Mouse (Mus musculus) stomach, embryonic 14.5 days (tissue): ENCODE measurements at regions not wholly inside any gene's neighbourhood (a gene's known extent, or its start where the extent isn't known, plus 50 kb on each side); places are given as distances from the start of the nearest gene placed in this dataset.
A peak's percentile ranks its signal among the peaks of the same experiment; 100 is the strongest.
"Not testable (repeated sequence)": the region's sequence is repeated elsewhere in the genome, so short reads cannot be mapped to it uniquely, and the experiment has no call there.

Source experiments
- ATAC-seq: fragments of 200-750 bp; cut with Nextera tagmentation; 2 replicates; pipeline ENCODE4 v1.8.0; 2017; ENCODE audit warnings: low read depth, moderate TSS enrichment; ENCODE audit not compliant: insufficient number of reproducible peaks, insufficient read depth, low FRiP score
- H3K27ac ChIP-seq: fragments of 300-500 bp; sonication (generic); 2 replicates; pipeline ENCODE4 v1.5.1; 2014; ENCODE audit warnings: mild to moderate bottlenecking, low read length, moderate library complexity, mixed read lengths
- H3K27me3 ChIP-seq: fragments of 300-500 bp; sonication (generic); 2 replicates; pipeline ENCODE4 v1.6.1; 2014; ENCODE audit warnings: low read length, control low read depth, mixed read lengths; ENCODE audit not compliant: control insufficient read depth, insufficient read depth
- H3K36me3 ChIP-seq: fragments of 300-500 bp; sonication (generic); 2 replicates; pipeline ENCODE4 v1.6.1; 2014; ENCODE audit warnings: mild to moderate bottlenecking, control low read depth, low read length, moderate library complexity, mixed read lengths; ENCODE audit not compliant: control insufficient read depth, insufficient read depth
- H3K4me1 ChIP-seq: fragments of 300-500 bp; sonication (generic); 2 replicates; pipeline ENCODE4 v1.6.1; 2014; ENCODE audit warnings: low read length, control low read depth, mixed read lengths; ENCODE audit not compliant: control insufficient read depth, insufficient read depth
- H3K4me2 ChIP-seq: fragments of 300-500 bp; sonication (generic); replicated peaks from 2 replicates; pipeline ENCODE4 v1.6.1; 2014; ENCODE audit warnings: low read depth, low read length, control low read depth
- H3K4me3 ChIP-seq: fragments of 300-500 bp; sonication (generic); 2 replicates; pipeline ENCODE4 v1.5.1; 2014; ENCODE audit warnings: low read depth, low read length, control low read depth
- H3K9ac ChIP-seq: fragments of 300-500 bp; sonication (generic); replicated peaks from 2 replicates; pipeline ENCODE4 v1.6.1; 2014; ENCODE audit warnings: low read depth, mild to moderate bottlenecking, control low read depth, low read length, moderate library complexity, mixed read lengths
- H3K9me3 ChIP-seq: fragments of 300-500 bp; sonication (generic); 2 replicates; pipeline ENCODE4 v1.6.1; 2016; ENCODE audit warnings: low read depth, low read length, control low read depth; ENCODE audit not compliant: control insufficient read depth
- WGBS: fragments of 180-500 bp; shearing (Covaris S2); extraction: QIAGEN DNeasy Blood & Tissue Kit; methylation state at CpG from one replicate; pipeline ENCODE4 v1.1.7; 2014; 5-methylcytosine and 5-hydroxymethylcytosine counted together

DNA sequence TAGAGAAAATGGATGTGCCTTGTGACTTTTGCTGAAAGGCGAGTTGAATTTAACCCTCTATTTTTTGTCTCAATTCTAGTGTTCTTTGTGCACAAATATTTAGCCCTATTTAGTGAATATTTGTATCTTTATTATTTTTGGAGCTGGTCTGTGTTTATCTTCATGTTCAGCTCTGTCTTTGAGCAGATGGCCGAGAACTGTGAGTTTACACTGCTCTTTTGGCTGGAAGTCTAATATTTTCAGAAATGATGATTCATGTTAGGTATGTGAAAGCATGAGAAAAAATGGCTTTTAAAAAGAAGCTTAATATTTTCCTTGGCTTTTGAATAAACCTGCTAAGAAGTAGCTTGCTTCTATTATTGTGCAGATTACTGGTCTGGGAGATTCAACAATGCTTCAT, 505.4 kb downstream of the Sema5a start:
- Histone ChIP-seq H3K4me2 (no peak overlapping the region), H3K4me3 (no peak overlapping the region), H3K36me3 (no peaks in the 10 kb centered on the region), H3K9ac (no peak overlapping the region), H3K27me3 (no peaks in the 10 kb centered on the region), H3K27ac (no peak overlapping the region), H3K9me3 (no peaks in the 10 kb centered on the region), H3K4me1 (no peaks in the 10 kb centered on the region)
- no peak for ATAC-seq
- 38% methylated on average over 2 of the region's 2 CpGs for WGBS

DNA sequence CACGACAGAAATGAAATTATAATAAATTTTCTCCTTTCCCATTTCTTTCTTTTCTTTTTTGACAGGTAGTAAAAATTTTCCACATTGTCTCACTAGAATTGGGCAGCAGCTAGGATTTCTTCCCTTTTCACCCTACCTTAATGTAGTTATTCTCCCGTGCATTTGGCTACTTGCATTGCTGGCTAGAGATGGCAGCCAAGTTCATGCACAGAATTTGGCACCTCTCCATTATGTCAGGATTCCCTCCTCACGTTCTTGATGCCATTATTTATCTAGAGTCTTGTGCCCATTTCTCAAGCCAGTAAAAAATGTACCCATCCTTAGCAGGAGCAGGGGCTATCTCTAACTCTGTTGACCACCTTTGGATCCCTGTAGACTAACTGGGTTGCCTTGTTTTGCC, 507.4 kb downstream of the Sema5a start:
- Histone ChIP-seq H3K4me1 (no peaks in the 10 kb centered on the region), H3K9ac (no peak overlapping the region), H3K27ac (no peak overlapping the region), H3K36me3 (no peaks in the 10 kb centered on the region), H3K9me3 (no peaks in the 10 kb centered on the region), H3K4me3 (no peak overlapping the region), H3K4me2 (no peak overlapping the region), H3K27me3 (no peaks in the 10 kb centered on the region)
- no peak for ATAC-seq
- 43% methylated on average over 3 of the region's 3 CpGs for WGBS

DNA sequence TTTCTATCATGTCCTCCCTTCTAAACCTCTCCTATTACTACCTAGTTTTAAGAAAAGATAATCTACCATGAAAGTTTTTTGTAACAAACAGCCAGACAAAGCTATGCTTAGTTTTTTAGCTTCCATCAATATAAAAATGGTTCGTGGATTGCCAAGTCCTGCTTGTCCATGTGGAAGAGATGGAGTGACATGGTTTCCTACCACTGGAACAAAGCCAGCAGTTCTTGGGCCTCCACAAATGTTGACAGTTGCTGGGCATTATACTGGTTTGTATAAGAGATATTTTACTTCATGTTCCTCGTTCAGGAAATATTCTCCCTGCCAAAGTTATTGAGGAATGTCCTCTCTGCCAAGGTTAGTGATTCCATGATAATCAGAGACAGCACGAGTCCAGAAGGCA, 515.5 kb downstream of the Sema5a start:
- H3K27ac ChIP-seq: no peak overlapping the region
- H3K36me3 ChIP-seq: no peaks in the 10 kb centered on the region
- no peak overlapping the region for H3K4me2 ChIP-seq
- no peaks in the 10 kb centered on the region for H3K9me3 ChIP-seq
- H3K4me1 ChIP-seq: no peaks in the 10 kb centered on the region
- no peak overlapping the region for H3K9ac ChIP-seq
- H3K27me3 ChIP-seq: no peaks in the 10 kb centered on the region
- WGBS: 69% methylated on average over 3 of the region's 3 CpGs
- H3K4me3 ChIP-seq: no peak overlapping the region
- no peak for ATAC-seq

DNA sequence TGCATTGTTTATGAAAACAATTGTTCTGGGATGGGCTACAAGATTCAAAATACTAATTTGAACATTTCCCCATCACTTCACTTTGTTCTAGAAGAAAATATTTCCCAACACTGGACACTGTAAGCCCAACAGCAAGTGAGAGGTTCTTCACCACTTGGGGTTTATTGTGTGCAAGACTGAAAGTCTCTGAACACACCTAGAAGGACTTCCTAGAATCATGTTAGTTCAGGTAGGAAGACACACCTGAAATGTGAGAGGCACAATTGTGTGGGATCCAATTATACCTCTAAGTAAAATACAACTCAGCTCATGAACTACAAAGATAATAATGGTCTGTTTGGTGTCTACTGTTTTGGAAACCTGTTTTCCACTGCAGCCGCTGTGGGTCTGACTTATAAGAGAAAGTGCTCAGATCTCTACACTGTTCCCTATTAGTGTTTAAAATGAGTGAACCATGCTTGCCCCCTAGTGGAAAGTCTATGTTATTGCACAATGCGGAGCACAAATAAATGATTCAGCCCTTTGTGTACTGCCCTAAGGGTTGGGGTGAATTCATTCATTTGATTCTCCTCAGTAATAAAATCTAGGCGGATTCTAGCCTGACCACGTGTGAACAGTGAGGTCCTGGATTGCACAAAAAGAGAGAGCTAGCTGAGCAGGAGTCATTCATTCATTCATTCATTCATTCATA, 521.5 kb downstream of the Sema5a start:
- Histone ChIP-seq H3K4me1 (no peaks in the 10 kb centered on the region), H3K27me3 (no peaks in the 10 kb centered on the region), H3K4me2 (no peak overlapping the region), H3K4me3 (no peak overlapping the region), H3K9ac (no peak overlapping the region), H3K27ac (no peak overlapping the region), H3K36me3 (no peaks in the 10 kb centered on the region), H3K9me3 (no peaks in the 10 kb centered on the region)
- 9% methylated on average over 4 of the region's 4 CpGs for WGBS
- peak; percentile 77; the same call in 1 of the 2 replicates for ATAC-seq

DNA sequence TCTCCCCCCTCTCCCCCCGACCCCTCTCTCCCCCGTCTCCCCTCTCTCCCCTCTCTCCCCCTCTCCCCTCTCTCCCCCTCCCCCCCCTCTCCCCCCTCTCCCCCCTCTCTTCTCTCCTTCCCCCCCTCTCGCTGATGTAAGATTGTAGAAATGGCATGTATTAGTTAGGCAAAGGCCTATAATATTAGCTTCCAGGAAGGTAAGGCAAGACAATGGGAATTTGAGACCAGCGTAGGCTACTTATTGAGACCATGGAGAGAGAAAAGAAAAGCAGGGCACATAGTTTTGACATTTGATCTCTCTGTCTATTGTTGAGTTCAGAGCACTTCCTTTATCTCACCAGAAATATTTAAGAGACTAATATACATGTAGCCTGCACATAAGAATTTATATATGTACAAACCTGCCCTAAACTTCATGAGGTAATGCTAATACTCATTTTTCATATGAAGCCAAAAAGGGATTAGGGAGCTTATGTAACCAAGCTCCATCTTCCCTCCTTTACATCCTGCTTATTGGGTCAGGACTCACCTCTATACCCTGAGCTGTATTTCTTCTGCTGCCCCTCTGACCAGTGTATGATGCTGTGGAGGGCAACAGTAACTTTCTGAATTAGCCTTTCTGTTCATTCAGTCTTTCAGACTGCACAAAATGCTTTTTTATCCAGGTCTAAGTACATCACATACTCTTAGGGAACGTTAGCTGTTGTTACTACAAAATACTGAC, 522.3 kb downstream of the Sema5a start:
- H3K36me3 ChIP-seq: no peaks in the 10 kb centered on the region
- no peak overlapping the region for H3K9ac ChIP-seq
- no peak overlapping the region for H3K4me3 ChIP-seq
- H3K27me3 ChIP-seq: no peaks in the 10 kb centered on the region
- WGBS: 65% methylated on average over 3 of the region's 5 CpGs
- H3K4me1 ChIP-seq: no peaks in the 10 kb centered on the region
- ATAC-seq: no peak
- no peak overlapping the region for H3K27ac ChIP-seq
- H3K4me2 ChIP-seq: no peak overlapping the region
- no peaks in the 10 kb centered on the region for H3K9me3 ChIP-seq

DNA sequence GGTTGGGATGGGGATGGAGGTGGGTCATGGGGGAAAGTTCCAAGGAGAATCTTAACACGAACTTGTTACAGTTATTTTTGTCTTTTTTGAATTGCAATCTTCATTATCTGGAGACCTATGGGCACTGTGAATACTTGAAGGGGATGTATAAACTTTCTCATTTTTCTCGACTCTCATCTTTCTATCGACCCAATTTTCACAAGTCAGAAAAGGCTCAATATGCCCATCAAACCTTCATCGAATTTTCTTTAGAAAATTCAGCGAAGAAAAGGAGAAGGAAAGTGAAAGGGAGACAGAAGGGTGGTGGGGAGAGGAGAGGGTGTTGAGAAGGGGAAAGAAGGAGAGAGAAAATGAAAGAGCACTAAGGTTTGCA, 533.6 kb downstream of the Sema5a start:
- WGBS: 20% methylated on average over 5 of the region's 5 CpGs
- H3K27ac ChIP-seq, H3K36me3 ChIP-seq, H3K27me3 ChIP-seq, H3K4me1 ChIP-seq, ATAC-seq, H3K9me3 ChIP-seq, H3K9ac ChIP-seq: not testable (repeated sequence)
- peak overlapping the region; percentile 44; the same call in 1 of the 2 replicates for H3K4me3 ChIP-seq
- 0 out of 2 replicates have a peak overlapping the region, but pooled peaks have one; percentile 38 for H3K4me2 ChIP-seq

DNA sequence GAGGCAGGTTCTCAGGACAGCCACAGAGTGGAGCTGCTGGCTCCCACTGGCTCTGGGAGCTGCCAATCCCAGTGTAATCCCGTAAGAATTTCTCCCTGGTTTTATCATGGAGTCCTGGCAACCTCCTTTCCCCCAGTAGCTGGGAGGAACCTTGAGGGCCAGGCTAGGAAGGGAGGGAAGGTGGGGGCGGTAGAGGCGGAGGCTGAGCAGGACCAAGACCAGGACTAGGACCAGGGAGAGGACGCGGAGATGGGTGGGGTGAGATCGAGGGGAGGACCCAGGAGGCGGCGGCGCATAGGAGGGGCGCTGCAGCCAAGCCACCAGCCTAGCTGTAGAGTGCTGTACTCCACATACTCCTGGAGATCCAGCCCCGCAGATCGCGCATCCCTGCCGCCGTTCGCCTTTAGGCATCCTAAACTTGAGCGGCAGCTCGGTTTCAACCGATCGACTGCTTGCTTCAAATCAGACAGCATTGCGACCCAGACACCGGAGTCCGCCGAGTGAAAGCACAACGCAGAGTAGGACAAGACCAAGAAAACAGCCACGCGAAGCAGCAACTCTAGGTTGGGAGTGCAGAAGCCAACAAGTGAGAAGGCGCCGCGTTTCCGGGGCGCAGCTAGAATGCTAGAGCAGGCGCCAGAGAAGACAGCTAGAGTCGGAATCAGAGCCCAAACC, 534.1 kb downstream of the Sema5a start:
- Histone ChIP-seq H3K4me2 (peak overlapping the region; percentile 38), H3K4me3 (peak overlapping the region; percentile 44), H3K27ac (peak overlapping the region; percentile 64), H3K9ac (peak overlapping the region; percentile 23)
- not testable (repeated sequence) for H3K4me1 ChIP-seq, H3K36me3 ChIP-seq, H3K9me3 ChIP-seq, H3K27me3 ChIP-seq
- peak; percentile 94 for ATAC-seq
- WGBS: under 1% methylated on average over 33 of the region's 34 CpGs

DNA sequence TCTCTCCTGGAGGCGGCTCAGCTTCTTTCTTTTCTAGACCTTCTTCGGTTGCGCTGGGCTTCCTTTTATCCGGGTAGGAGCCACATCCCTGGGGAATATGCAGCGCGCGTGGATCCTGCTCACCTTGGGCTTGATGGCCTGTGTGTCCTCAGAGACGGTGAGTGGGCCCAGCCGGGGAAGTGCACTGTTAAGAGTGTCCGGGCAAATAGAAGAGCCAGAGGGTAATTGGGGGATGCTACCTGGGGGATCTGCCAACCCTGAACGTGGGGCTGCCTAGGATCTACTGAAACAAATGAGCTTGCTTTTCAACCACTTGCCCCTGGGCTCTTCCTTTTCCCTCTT, 534.6 kb downstream of the Sema5a start:
- not testable (repeated sequence) for H3K36me3 ChIP-seq, H3K4me1 ChIP-seq, H3K27me3 ChIP-seq, H3K9me3 ChIP-seq, ATAC-seq
- Histone ChIP-seq H3K4me2 (peak overlapping the region; percentile 38), H3K4me3 (peak overlapping the region; percentile 44), H3K9ac (peak overlapping the region; percentile 23; the same call in 1 of the 2 replicates), H3K27ac (peak overlapping the region; percentile 64)
- 3% methylated on average over 11 of the region's 11 CpGs for WGBS
